Mouse (Mus musculus) CH12.LX (cell line): ENCODE measurements around the gene 1700056E22Rik. TPM values are rescaled to one million over a fixed set of nuclear protein-coding genes. Genes with fewer than 3 reads are reported as not detected.

Experiments
- DNase-seq: peaks from one replicate; pipeline ENCODE4 v3.0.0-alpha.2; 2013; ENCODE audit errors: extremely low read depth
- H3K27ac ChIP-seq: 2 replicates; pipeline ENCODE4 v1.5.1; 2012; ENCODE audit warnings: low read depth, mild to moderate bottlenecking, control low read depth, moderate library complexity; ENCODE audit not compliant: insufficient read depth
- H3K27me3 ChIP-seq: replicated peaks from 2 replicates; pipeline ENCODE3; 2012; ENCODE audit warnings: inconsistent platforms
- H3K36me3 ChIP-seq, 2 experiments: replicated peaks in 1 of 2; 2 replicates each; pipeline versions ENCODE3 to v1.6.1; 2012; ENCODE audit warnings: inconsistent platforms in 1 of 2, low read length in 1 of 2, mild to moderate bottlenecking in 1 of 2, mixed read lengths in 1 of 2, moderate library complexity in 1 of 2; ENCODE audit not compliant: control insufficient read depth in 1 of 2, insufficient read depth in 1 of 2
- H3K4me1 ChIP-seq, 2 experiments: 2 replicates each; pipeline ENCODE4 v1.6.1; 2012; ENCODE audit warnings: inconsistent platforms in 1 of 2, moderate library complexity in 1 of 2; ENCODE audit not compliant: insufficient read depth in 2 of 2, control insufficient read depth in 1 of 2
- H3K4me2 ChIP-seq: 2 replicates; pipeline ENCODE4 v1.6.1; 2012; ENCODE audit warnings: low read depth, mild to moderate bottlenecking, control low read depth; ENCODE audit not compliant: poor library complexity, insufficient read depth, severe bottlenecking
- H3K4me3 ChIP-seq, 3 experiments: fragments of 150-350 bp in 1 of 3; sonication (generic) in 1 of 3; replicated peaks in 1 of 3; 2 replicates each; pipeline versions ENCODE3 to v1.5.1; 2011 to 2012; ENCODE audit warnings: low read depth in 2 of 3, low read length in 2 of 3, mild to moderate bottlenecking in 2 of 3, moderate library complexity in 2 of 3, control low read depth in 1 of 3, improper control_type of control experiment in 1 of 3, inconsistent platforms in 1 of 3, mixed read lengths in 1 of 3; ENCODE audit not compliant: poor library complexity in 1 of 3
- H3K79me2 ChIP-seq: replicated peaks from 2 replicates; pipeline ENCODE4 v1.6.1; 2012; ENCODE audit warnings: mild to moderate bottlenecking, moderate library complexity; ENCODE audit not compliant: control insufficient read depth, poor library complexity, insufficient read depth, severe bottlenecking; ENCODE audit errors: extremely low read depth
- H3K9ac ChIP-seq: 2 replicates; pipeline ENCODE4 v1.6.1; 2012; ENCODE audit warnings: low read depth, mild to moderate bottlenecking, control low read depth, moderate library complexity; ENCODE audit not compliant: insufficient read depth
- H3K9me3 ChIP-seq: replicated peaks from 2 replicates; pipeline ENCODE3; 2012; ENCODE audit warnings: low read length, inconsistent platforms, mixed read lengths
- CHD2 ChIP-seq: IDR thresholded peaks from 2 replicates; pipeline ENCODE4 v1.6.1; 2011; ENCODE audit warnings: low read length, improper control_type of control experiment
- E2F4 ChIP-seq: IDR thresholded peaks from 2 replicates; pipeline ENCODE4 v1.6.1; 2011; ENCODE audit warnings: low read depth, low read length, improper control_type of control experiment; ENCODE audit not compliant: insufficient replicate concordance
- GABPA ChIP-seq: IDR thresholded peaks from 2 replicates; pipeline ENCODE4 v1.6.1; 2012; ENCODE audit warnings: low read depth, low read length, improper control_type of control experiment, inconsistent platforms; ENCODE audit not compliant: insufficient replicate concordance
- KAT2A ChIP-seq: IDR thresholded peaks from 2 replicates; pipeline ENCODE4 v1.6.1; 2012; ENCODE audit warnings: low read length, improper control_type of control experiment, inconsistent platforms; ENCODE audit not compliant: insufficient replicate concordance
- MAX ChIP-seq: IDR thresholded peaks from 2 replicates; pipeline ENCODE4 v1.6.1; 2011; ENCODE audit warnings: low read length, improper control_type of control experiment
- MXI1 ChIP-seq: IDR thresholded peaks from 2 replicates; pipeline ENCODE4 v1.6.1; 2011; ENCODE audit warnings: mild to moderate bottlenecking, low read depth, low read length, improper control_type of control experiment
- MYC ChIP-seq: IDR thresholded peaks from 2 replicates; pipeline ENCODE4 v1.6.1; 2011; ENCODE audit warnings: low read depth, mild to moderate bottlenecking, improper control_type of control experiment, low read length
- NRF1 ChIP-seq: IDR thresholded peaks from 2 replicates; pipeline ENCODE4 v1.6.1; 2014; ENCODE audit warnings: low read depth, mild to moderate bottlenecking, inconsistent platforms, low read length, improper control_type of control experiment, moderate library complexity
- UBTF ChIP-seq: IDR thresholded peaks from 2 replicates; pipeline ENCODE4 v1.6.1; 2012; ENCODE audit warnings: low read depth, mild to moderate bottlenecking, inconsistent platforms, low read length, improper control_type of control experiment, moderate library complexity
- USF1 ChIP-seq: IDR thresholded peaks from 2 replicates; pipeline ENCODE4 v1.6.1; 2014; ENCODE audit warnings: low read depth, mild to moderate bottlenecking, inconsistent platforms, low read length, improper control_type of control experiment
- ZC3H11A ChIP-seq: IDR thresholded peaks from 2 replicates; pipeline ENCODE4 v1.6.1; 2012; ENCODE audit warnings: low read depth, mild to moderate bottlenecking, inconsistent platforms, low read length, improper control_type of control experiment
- ZMIZ1 ChIP-seq: IDR thresholded peaks from 2 replicates; pipeline ENCODE4 v1.6.1; 2012; ENCODE audit warnings: low read depth, mild to moderate bottlenecking, inconsistent platforms, low read length, improper control_type of control experiment
- ZNF384 ChIP-seq: IDR thresholded peaks from 2 replicates; pipeline ENCODE4 v1.6.1; 2012; ENCODE audit warnings: low read depth, low read length, improper control_type of control experiment, inconsistent platforms
- dilution Hi-C: fragments of 300-500 bp; cut with MboI; formaldehyde crosslinking; loops from 2 replicates; pipeline ENCODE4 v1.14.3; 2020; ENCODE audit warnings: low sequenced_read_pairs; ENCODE audit not compliant: extremely low pct_unique_long_range_greater_than_20kb, extremely low pct_ligation_motif_present
- in situ Hi-C: fragments of 300-500 bp; cut with MboI; formaldehyde crosslinking; loops from 3 replicates; pipeline ENCODE4 v1.14.3; 2019; ENCODE audit warnings: low sequenced_read_pairs, low pct_ligation_motif_present, low pct_unique_long_range_greater_than_20kb, mixed read lengths
- polyA plus RNA-seq: library from polyadenylated mRNA; unstranded; fragments of >175 nt; gene quantifications from 2 replicates; pipeline ENCODE4 v1.2.1, GENCODE M21; 2012; ENCODE audit warnings: low read depth; ENCODE audit not compliant: insufficient read length
- total RNA-seq, 2 experiments: library from RNA; depleted of rRNA; stranded (reverse); fragments of 300-350 nt in 1 of 2; fragments of >200 nt in 1 of 2; gene quantifications; 2 replicates each; pipeline ENCODE4 v1.2.3; 2012 to 2014

Gene 1700056E22Rik
- total and polyA plus RNA-seq, 3 experiments, result 0.25 to 1.0 (median 0.26) TPM

DNA sequence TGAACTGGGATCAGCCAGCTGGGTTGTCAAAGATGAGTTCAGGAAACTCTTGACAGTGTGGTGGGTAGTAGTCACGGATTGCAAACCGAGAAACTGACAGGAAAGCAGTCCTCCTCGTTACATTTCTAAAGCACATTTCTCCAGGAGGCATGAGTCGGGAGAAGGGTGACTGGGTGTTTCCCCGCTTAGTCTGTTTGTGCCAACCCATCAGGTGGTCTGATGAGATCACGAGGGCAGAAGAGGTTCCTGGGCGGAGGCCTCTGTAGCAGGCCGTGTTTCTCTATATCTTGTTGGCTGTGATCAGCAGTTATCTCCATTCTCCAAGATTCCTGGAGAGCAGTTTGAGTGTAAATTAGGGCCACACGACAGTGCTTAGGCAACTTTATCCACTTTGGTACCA, 8.6 kb upstream of the 1700056E22Rik start:
- in situ Hi-C loops (loop anchor here (25.0 kb wide), 2 partner anchors 195 to 380 kb away; no protein-coding TSS in a partner anchor), dilution Hi-C loops (no loop called here)
- H3K9ac ChIP-seq, result no peak overlapping the region
- peak overlapping the region in 1 of 3 experiments; percentile 15 for H3K4me3 ChIP-seq
- no peaks in the 10 kb centered on the region for H3K9me3 ChIP-seq
- DNase-seq, result no peak
- peaks cover 0 to 36% of the 10 kb centered on the region in 2 experiments for H3K36me3 ChIP-seq
- no peaks in the 10 kb centered on the region for H3K27me3 ChIP-seq
- no peaks in the 10 kb centered on the region for H3K79me2 ChIP-seq
- H3K27ac ChIP-seq, result no peak overlapping the region
- peaks cover 0 to 95% of the 10 kb centered on the region in 2 experiments; a peak in 2 of 4 replicates for H3K4me1 ChIP-seq
- H3K4me2 ChIP-seq, result no peak overlapping the region
- no peak for TF ChIP-seq E2F4
- no peak for TF ChIP-seq ZNF384
- TF ChIP-seq CHD2, result no peak
- TF ChIP-seq UBTF, result no peak

DNA sequence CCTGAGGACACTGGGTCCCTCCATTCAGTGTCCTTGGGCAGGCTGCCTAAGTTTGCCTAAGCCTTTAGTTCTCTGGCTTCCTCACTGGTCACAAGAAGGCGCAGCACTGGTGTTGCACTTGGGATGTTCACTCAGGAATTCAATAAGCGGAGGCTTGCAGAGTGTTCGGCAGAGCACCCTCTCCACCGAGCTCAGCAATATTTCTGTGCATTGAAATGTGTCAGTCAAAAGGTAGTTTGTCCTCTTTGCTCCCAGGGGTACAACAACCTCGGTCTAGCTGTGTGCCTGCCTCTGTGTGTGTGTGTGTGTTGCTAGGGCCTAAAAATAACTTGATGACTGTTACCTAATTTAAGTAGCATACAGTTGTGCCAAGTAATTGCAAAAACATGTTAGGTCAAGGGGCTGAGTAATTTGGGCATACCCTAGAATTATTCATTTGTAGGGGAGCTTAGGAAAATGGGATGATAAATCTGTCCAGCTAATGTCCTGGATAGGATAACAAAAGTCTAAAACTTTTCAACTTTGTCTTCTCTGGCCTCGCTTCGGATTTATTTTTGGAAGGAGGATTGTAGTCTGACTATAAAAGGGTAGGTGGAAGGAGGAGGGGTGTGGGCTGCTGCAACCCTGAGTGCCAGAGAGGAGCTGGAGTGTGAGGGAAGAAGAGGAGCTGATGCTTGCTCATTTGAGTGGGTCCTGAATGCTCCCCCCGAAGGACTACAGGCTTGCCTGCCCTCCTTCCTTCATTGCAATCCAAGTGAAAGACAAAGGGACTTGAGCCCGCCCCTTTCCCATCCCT, 7.9 kb upstream of the 1700056E22Rik start:
- TF ChIP-seq MYC, result no peak
- TF ChIP-seq KAT2A, result no peak
- no peak for TF ChIP-seq MXI1
- TF ChIP-seq GABPA, result no peak
- no peak for TF ChIP-seq MAX
- no peak for TF ChIP-seq ZMIZ1
- TF ChIP-seq CHD2, result no peak
- TF ChIP-seq NRF1, result no peak
- TF ChIP-seq USF1, result no peak
- no peak for TF ChIP-seq ZC3H11A
- no peak for DNase-seq
- in situ Hi-C loops, result loop anchor here (25.0 kb wide), 2 partner anchors 195 to 380 kb away; no protein-coding TSS in a partner anchor
- Histone ChIP-seq H3K27me3 (no peaks in the 10 kb centered on the region), H3K9me3 (no peaks in the 10 kb centered on the region), H3K9ac (no peak overlapping the region), H3K36me3 (peaks cover 0 to 44% of the 10 kb centered on the region in 2 experiments), H3K4me1 (peaks cover 0 to 95% of the 10 kb centered on the region in 2 experiments; a peak in 2 of 4 replicates), H3K4me2 (no peak overlapping the region), H3K79me2 (no peaks in the 10 kb centered on the region), H3K27ac (no peak overlapping the region), H3K4me3 (peak overlapping the region in 1 of 3 experiments; percentile 15)
- dilution Hi-C loops, result no loop called here
